Mouse (Mus musculus): ENCODE results near the gene Rapgef2. TPM values are rescaled to one million over a fixed set of nuclear protein-coding genes. Genes with fewer than 3 reads are reported as not detected.

Gene Rapgef2
- total RNA-seq, 2 experiments from 2014 or later = 155 to 161 TPM

DNA sequence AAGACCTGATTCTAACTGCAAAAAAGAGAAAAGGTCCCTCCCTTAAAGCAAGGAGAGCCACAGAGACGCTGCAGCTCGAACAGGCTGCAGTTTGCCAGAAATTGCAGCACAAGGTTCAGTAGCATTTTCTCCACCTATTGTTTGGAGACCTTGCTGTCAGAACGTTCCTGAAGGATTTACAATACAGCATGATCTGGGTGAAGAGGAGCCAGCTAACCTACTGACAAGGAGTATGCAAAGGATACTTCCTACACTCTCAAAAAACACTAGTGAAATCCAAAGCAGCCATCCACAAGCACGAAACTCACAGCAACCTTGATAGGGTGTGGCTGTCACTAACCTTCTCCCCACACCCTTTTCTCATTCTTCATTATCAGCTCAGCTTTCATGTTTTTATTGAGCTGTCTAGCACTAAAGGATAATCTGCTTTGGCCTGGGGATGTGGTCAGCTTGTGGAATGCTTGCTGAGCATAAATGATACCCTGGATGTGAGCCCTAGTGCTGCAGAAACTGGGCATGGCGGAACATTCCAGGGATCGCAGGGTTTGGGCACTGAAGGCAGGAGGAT is 124.4 kb downstream of the Rapgef2 start:
- DNase-seq = no peak

GRCm38 (mm10) chr3:79161093-79161723 is 125.1 kb downstream of the Rapgef2 start:
- DNase-seq = no peak

GRCm38 (mm10) chr3:79158254-79158653 is 128.1 kb downstream of the Rapgef2 start:
- DNase-seq = no peak

GRCm38 (mm10) chr3:79153039-79153487 is 133.3 kb downstream of the Rapgef2 start:
- no peak for DNase-seq

- no peak for DNase-seq
Measured at GRCm38 (mm10) chr3:79145407-79146055, 140.8 kb downstream of the Rapgef2 start.

DNA sequence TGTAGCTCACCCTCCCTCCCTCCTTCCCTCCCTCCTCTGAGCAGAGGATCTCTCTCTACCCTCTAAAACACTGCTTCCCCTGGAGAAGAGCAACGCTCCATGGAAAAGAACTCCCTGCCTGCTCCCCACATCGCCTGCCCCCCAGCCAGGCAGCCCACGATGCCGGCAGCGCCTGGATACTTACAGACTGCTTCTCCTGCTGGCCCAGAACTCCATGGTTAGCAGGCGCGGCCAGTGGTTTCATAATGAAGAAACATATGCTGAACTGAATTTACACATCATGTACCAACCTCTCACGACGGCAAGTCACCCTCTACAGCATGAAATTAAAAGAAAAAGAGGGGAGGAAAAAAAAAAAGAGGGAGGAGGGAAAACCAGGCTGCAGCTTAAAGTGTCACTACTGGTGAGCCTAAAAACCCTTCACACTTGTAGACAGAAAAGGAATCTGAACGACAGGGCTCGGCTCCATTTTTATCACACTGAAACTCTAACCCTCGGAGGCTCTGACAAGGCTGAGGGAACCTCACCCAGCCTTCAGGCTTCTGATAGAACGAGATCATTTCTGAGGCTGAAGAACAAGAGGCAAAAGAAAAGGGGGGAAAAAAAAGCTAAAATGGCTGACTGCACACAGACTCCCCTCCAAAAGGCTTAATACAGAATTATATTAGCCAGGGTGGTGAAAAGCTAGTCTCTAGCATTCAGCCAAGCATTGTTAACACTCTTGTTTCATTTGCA is 141.5 kb downstream of the Rapgef2 start:
- DNase-seq = peak; percentile 55 to 61

DNA sequence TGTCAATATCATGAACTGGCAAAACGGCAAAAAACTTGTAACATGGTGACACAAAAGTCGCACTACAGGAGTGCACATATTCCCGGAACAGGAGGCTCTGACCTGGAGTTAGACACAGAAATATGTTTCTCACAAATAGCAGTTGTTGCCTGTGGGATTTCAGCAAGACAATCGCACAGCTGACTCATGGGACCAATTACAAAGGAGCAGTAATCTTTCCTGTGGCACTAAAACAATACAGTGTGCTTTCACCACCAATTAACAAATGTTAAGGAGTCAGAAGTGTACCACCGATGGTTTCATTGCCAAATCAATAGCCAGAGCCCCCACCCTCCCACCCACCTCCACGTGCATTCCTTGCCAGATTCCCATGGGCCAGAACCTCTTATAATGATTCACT is 142.2 kb downstream of the Rapgef2 start:
- no peak for DNase-seq

- no peak for DNase-seq
Measured at GRCm38 (mm10) chr3:79139245-79139644, 147.1 kb downstream of the Rapgef2 start.

DNA sequence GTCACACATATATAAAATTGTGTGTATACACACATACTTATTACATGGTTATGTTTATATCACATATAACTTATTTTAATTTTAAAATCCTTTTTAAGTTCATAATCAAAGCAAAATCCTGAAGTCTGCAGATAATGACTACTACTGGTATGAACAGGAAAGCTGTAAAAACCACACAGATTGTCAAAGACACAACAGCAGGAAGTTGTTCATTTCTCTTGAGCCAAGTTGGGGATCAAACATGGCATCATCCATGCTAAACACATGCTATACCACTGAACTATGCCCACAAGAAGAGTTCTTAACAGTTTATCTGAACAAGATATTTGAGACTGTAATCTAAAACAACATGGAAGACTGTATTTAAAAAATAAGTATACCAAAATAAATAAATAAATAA is 147.7 kb downstream of the Rapgef2 start:
- no peak for DNase-seq

GRCm38 (mm10) chr3:79130991-79131390 is 155.3 kb downstream of the Rapgef2 start:
- DNase-seq = no peak

DNA sequence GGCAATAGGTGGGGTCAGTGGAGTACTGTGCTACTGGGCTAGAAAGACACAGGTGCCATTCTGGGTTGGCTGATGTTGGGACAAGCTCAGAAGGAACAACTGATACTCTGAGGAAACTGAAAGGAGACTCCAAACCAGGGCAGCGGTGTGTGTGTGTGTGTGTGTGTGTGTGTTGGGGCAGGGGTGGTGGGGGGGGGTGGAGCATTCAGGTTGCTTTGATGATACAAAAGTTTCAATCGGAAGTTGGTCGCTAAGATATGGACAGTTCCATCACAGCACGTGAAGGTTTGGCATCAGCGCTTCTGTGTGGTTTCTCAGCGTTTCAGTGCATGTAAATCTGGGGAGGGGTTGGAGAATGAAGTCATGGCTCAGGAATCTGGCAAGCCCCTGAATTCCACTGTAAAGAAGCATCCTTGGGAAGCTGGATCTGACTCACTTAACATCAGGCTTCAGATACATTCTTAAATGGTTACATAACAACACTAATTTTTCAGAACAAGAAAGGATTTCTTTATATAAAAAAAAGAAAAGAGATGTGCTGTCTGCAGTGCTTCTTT is 157.2 kb downstream of the Rapgef2 start:
- DNase-seq = no peak

- DNase-seq = no peak
Measured at GRCm38 (mm10) chr3:79127797-79128196, 158.5 kb downstream of the Rapgef2 start.

- no peak for DNase-seq
Measured at GRCm38 (mm10) chr3:79126857-79127256, 159.5 kb downstream of the Rapgef2 start.

- DNase-seq = no peak
Measured at GRCm38 (mm10) chr3:79121391-79121790, 164.9 kb downstream of the Rapgef2 start.

DNA sequence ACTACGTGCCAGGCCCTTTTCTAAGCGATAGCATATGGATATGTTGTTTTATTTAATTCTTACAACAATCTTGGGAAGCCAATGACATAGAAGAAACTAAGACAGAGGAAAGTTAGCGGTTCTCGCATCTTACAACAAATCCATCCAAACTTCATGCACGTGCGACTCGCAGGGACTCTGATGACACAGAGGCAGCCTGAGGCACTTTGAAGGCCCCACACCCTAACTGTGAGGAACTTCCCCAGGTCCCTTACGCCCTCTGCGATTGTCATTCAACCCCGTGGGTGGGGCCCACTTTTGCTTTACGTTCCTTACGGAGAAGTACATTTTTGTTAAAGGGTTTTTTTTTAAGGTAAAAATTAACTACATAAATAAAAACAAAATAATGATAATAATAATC is 166.3 kb downstream of the Rapgef2 start:
- DNase-seq = no peak

DNA sequence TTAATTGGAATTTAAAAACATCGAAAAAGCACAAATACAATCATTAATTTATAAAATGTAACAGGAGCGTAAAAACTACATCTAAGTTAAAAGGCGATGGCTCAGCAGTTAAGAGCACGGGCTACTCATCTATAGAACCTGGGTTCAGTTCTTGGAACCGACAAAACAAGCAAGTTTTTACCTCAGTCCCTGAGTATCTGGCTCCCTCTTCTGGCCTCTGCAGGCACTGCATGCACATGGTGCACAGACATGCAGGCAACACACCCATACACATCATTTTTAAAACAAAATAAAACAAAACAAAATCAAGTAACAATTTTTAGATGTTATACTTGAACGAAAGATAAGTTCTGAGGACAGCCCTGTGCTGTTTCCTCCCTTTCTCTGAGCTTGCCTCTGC is 176.2 kb downstream of the Rapgef2 start:
- DNase-seq = no peak

DNA sequence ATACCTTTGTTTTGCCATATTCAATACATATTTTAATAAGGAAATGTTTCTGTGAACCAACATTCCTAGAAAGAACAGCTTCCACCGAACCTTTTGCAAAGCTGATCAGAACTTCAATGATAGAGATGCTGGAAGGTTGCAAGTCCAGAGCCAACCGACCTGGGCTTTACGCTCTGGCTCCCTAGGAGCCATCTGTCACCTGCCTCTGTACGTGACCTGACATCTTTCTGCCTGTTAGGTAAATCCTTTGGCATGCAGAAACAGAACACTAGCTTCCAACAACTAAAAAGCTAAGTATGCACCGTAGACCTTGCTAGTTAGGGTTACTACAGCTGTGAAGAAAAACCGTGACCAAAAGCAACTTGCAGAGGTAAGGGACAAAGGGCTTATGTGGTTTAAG is 178.1 kb downstream of the Rapgef2 start:
- DNase-seq = no peak

DNA sequence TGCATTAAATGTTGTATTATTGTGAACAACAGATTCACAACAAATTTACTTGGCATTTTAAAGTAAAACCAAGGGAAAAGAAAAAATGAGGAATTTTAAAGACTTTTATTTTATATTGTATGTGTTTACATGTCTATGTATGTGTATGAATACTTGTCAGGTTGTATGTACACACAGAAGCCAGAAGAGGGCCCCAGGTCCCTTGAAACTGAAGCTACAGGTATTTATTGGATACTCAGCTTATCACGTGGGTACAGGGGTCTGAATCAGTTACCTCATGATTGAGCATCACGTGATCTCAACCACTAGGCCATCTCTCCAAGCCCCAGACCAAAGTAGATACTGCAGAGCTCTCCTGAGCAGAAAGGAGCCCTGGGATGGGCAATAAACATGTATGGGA is 180.0 kb downstream of the Rapgef2 start:
- no peak for DNase-seq

DNA sequence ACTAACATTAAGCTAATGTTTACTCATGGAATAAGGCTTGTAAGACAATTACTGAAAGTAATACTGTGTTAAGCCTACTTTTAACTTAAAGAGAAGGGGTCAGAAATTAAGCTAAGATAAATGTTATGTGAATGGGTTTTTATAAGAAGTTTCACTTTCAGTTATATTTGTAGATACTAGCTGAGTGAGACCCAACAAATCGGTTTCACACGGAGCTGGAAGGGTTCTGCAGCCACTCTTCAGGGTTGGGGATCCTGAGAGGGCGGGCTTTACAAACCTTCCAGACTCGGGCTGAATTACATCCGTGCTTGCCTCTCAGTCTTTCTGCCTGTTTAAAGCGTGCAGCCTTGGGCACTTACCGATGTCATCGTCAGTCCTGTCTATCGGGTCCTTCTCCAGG is 182.7 kb downstream of the Rapgef2 start:
- DNase-seq = no peak

GRCm38 (mm10) chr3:79101737-79102136 is 184.6 kb downstream of the Rapgef2 start:
- no peak for DNase-seq

DNA sequence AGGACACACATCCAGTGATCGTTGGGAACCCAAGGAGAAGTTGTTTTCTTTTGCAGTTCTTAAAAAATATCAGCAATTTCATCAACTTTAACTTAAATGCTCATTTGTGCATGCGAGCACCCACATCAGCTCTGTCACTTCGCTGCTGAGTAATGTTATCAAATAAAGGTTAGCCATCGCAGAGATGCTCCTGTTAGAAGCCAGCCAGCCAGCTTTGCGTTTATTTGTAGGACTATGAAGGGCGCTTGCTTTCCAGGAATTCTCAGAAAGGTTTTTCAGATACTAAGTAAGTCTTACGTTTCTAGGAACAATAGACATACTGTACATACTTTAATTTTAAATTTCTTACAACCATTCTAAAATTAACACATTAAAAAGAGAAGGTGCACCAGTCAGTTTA is 185.5 kb downstream of the Rapgef2 start:
- DNase-seq = no peak

DNA sequence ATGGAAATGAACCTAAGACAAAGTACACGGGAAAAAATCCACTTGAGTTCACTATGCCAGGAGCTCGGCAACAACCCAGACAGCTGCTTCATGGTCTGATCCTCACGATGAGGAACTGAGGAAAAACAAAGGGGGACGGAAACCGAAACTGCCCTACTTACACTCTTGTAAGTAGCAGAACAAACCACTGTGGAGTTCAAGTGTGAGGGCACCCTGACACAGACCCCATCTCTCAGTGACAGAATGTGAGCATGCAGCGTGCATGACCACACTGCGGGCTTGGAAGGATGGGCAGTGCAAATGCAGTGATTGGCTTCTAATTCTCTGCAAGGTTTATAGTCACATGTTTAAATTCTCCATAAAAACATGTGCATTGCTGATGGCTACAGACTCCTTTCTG is 197.2 kb downstream of the Rapgef2 start:
- DNase-seq = no peak

DNA sequence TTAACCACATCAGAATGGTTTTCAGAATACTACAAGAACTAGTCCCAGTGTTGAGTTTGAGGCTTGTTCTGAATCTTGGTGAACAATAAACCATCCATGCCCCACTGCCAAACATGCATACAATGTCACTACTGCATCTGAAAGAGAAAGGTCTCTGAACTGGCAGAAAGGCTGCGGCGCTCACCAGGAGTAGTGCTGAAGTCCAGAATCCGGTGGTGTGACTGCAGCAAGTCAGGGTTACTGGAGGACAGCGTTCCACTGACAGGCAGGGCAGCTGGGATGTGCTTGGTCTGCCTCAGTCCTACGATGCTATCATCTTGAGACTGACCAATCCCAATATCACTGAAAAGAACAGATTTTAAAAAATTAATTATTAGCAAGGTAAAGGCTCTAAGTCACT is 197.9 kb downstream of the Rapgef2 start:
- DNase-seq = no peak
